20 mouse cellular contexts compared by ENCODE assay signal in genomic region chr2:17972843-17973242, GRCm38 (mm10). TPM values are rescaled to one million over a fixed set of nuclear protein-coding genes. Genes with fewer than 3 reads are reported as not detected.
"Had no signal": no experiment of that assay in that cellular context is flagged by ENCODE, and none has a peak within 500 bp of the region (broad histone marks: within the 10 kb centered on the region; RNA-seq: fewer than 3 reads in every experiment).

No protein-coding gene starts in this region.

- H3K9me3 ChIP-seq: megakaryocyte, embryonic 14.5 days; midbrain, embryonic 13.5 days; midbrain, embryonic 15.5 days; neural tube, embryonic 12.5 days had no signal

- H3K27ac ChIP-seq: macrophage; midbrain, embryonic 13.5 days; midbrain, embryonic 15.5 days; neural tube, embryonic 12.5 days had no signal

- H3K9ac ChIP-seq: lung, embryonic 14.5 days; midbrain, embryonic 13.5 days; midbrain, embryonic 15.5 days; neural tube, embryonic 12.5 days had no signal

- H3K36me3 ChIP-seq: midbrain, embryonic 13.5 days; midbrain, embryonic 15.5 days; neural tube, embryonic 12.5 days had no signal

- H3K27me3 ChIP-seq: megakaryocyte, embryonic 14.5 days; midbrain, embryonic 13.5 days; midbrain, embryonic 15.5 days; neural tube, embryonic 12.5 days had no signal

- H3K4me1 ChIP-seq: megakaryocyte, embryonic 14.5 days; midbrain, embryonic 15.5 days; neural tube, embryonic 12.5 days had no signal

- H3K4me3 ChIP-seq: megakaryocyte, embryonic 14.5 days; midbrain, embryonic 13.5 days; midbrain, embryonic 15.5 days; neural tube, embryonic 12.5 days had no signal

- DNase-seq: lung, adult 18-20 months; lung, postnatal 10 days; lung, postnatal 36 days; retina, postnatal 1 day; right cerebral cortex, adult 18-20 months; right cerebral cortex, postnatal 25 days; right cerebral cortex, postnatal 4 days; spleen, adult 18-20 months; thymus, adult 18-20 months; thymus, postnatal 14 days; thymus, postnatal 36 days had no signal

RNA-seq across cellular contexts. Expression of gene H2al2a, which starts 23.9 kb away (rescaled TPM):
- total RNA-seq: megakaryocyte progenitor cell, adult 5-6 weeks; midbrain, postnatal 0 days; neutrophil, adult 5-6 weeks had no signal
